16 mouse cellular contexts compared by ENCODE assay signal in the genomic region with DNA sequence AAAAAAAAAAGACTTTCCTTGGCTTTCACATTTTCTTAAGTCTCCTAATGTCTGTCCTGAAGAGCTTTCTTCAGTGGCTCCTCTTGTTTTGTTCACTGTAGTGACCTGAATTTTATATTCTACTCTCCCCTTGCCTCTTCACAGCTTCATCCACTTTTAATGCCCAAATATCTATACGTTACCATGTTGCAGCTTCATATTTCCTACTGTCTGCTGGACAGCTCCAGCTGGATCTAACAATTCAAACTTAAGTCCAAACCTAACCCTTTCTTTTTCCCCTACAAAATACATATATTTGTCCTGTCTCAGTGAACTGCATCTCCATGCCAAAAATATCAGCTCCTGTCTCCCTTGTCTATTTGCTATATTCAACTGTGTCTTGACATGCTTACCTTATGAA. TPM values are rescaled to one million over a fixed set of nuclear protein-coding genes. Genes with fewer than 3 reads are reported as not detected.
A peak's percentile ranks its signal among the peaks of the same experiment; 100 is the strongest.
DNase-seq lines count a peak whose midpoint lies in the region; ATAC-seq and TF ChIP-seq lines count a peak whose summit lies in the region.
"Had no signal": no experiment of that assay in that cellular context is flagged by ENCODE, and none has a peak within 500 bp of the region (broad histone marks: within the 10 kb centered on the region; RNA-seq: fewer than 3 reads in every experiment).

No protein-coding gene starts in this region.

- WGBS in forebrain, postnatal 0 days, result 60% methylated on average over 1 of the region's 1 CpGs
- WGBS in forebrain, embryonic 12.5 days, result 86% methylated on average over 1 of the region's 1 CpGs
- 75% methylated on average over 1 of the region's 1 CpGs for whole genome bisulfite sequencing in neural tube, embryonic 12.5 days
- WGBS in midbrain, embryonic 10.5 days, result 72% methylated on average over 1 of the region's 1 CpGs
- 73% methylated on average over 1 of the region's 1 CpGs for WGBS in neural tube, embryonic 15.5 days
- WGBS in heart, embryonic 12.5 days, result 62% methylated on average over 1 of the region's 1 CpGs

- H3K4me3 ChIP-seq in forebrain, postnatal 0 days (ENCODE audit: low read depth, low read length), result no peak overlapping the region; the same call in 1 of the 2 replicates
- H3K4me3 ChIP-seq in forebrain, embryonic 12.5 days (replicated peaks), result no peak overlapping the region
- no peak overlapping the region for H3K4me3 ChIP-seq in neural tube, embryonic 12.5 days
- no peak overlapping the region for H3K4me3 ChIP-seq in midbrain, embryonic 10.5 days
- H3K4me3 ChIP-seq in neural tube, embryonic 15.5 days (replicated peaks), result no peak overlapping the region
- no peak overlapping the region for H3K4me3 ChIP-seq in heart, embryonic 12.5 days

- TF ChIP-seq CTCF in forebrain, postnatal 0 days (IDR thresholded peaks at IDR 0.05; ENCODE audit: low read depth), result no peak

- DNase-seq in forebrain, postnatal 0 days, result no peak
- DNase-seq in neural tube, embryonic 10.5 days (ENCODE audit: extremely low spot score, low spot score), result no peak
- DNase-seq in midbrain, embryonic 10.5 days (ENCODE audit: low spot score), result no peak
- DNase-seq in T-cell, adult 2 months (ENCODE audit: low spot score), result no peak
- DNase-seq: adrenal gland, postnatal 36 days; B cell, adult 2 months; gastrocnemius, adult 2 months; kidney, adult 2 months; lung, postnatal 14 days; thymus, postnatal 14 days had no signal

- H3K27me3 ChIP-seq in forebrain, postnatal 0 days (ENCODE audit: insufficient read depth, low read length), result no peaks in the 10 kb centered on the region
- H3K27me3 ChIP-seq in forebrain, embryonic 12.5 days, result no peaks in the 10 kb centered on the region
- no peaks in the 10 kb centered on the region for H3K27me3 ChIP-seq in neural tube, embryonic 12.5 days (replicated peaks)
- no peaks in the 10 kb centered on the region for H3K27me3 ChIP-seq in midbrain, embryonic 10.5 days (ENCODE audit: low read depth, poor library complexity, severe bottlenecking)
- no peaks in the 10 kb centered on the region for H3K27me3 ChIP-seq in neural tube, embryonic 15.5 days (replicated peaks)
- H3K27me3 ChIP-seq in heart, embryonic 12.5 days (replicated peaks), result no peaks in the 10 kb centered on the region
- H3K27me3 ChIP-seq: embryonic facial prominence, embryonic 13.5 days had no signal

- 0 out of 2 replicates have a peak overlapping the region, but pooled peaks have one; percentile 97 for H3K9ac ChIP-seq in forebrain, postnatal 0 days
- H3K9ac ChIP-seq in forebrain, embryonic 12.5 days, result no peak overlapping the region
- no peak overlapping the region for H3K9ac ChIP-seq in neural tube, embryonic 12.5 days
- H3K9ac ChIP-seq in neural tube, embryonic 15.5 days (replicated peaks), result no peak overlapping the region
- no peak overlapping the region for H3K9ac ChIP-seq in heart, embryonic 12.5 days

- H3K4me1 ChIP-seq in forebrain, postnatal 0 days (ENCODE audit: insufficient read depth), result peaks cover 25% of the 10 kb centered on the region
- H3K4me1 ChIP-seq in forebrain, embryonic 12.5 days, result peaks cover 38% of the 10 kb centered on the region
- peaks cover 29% of the 10 kb centered on the region for H3K4me1 ChIP-seq in neural tube, embryonic 12.5 days
- H3K4me1 ChIP-seq in midbrain, embryonic 10.5 days, result peaks cover 47% of the 10 kb centered on the region
- peaks cover 35% of the 10 kb centered on the region for H3K4me1 ChIP-seq in neural tube, embryonic 15.5 days
- H3K4me1 ChIP-seq in heart, embryonic 12.5 days (replicated peaks), result peaks cover 33% of the 10 kb centered on the region

- no peaks in the 10 kb centered on the region for H3K36me3 ChIP-seq in forebrain, postnatal 0 days (ENCODE audit: insufficient read depth)
- no peaks in the 10 kb centered on the region for H3K36me3 ChIP-seq in forebrain, embryonic 12.5 days (replicated peaks)
- H3K36me3 ChIP-seq in neural tube, embryonic 12.5 days, result no peaks in the 10 kb centered on the region
- no peaks in the 10 kb centered on the region for H3K36me3 ChIP-seq in midbrain, embryonic 10.5 days
- no peaks in the 10 kb centered on the region for H3K36me3 ChIP-seq in neural tube, embryonic 15.5 days
- H3K36me3 ChIP-seq in heart, embryonic 12.5 days, result no peaks in the 10 kb centered on the region
- H3K36me3 ChIP-seq: embryonic facial prominence, embryonic 13.5 days; forebrain, embryonic 10.5 days had no signal

- no peaks in the 10 kb centered on the region for H3K9me3 ChIP-seq in forebrain, postnatal 0 days (ENCODE audit: low read length)
- no peaks in the 10 kb centered on the region for H3K9me3 ChIP-seq in forebrain, embryonic 12.5 days
- H3K9me3 ChIP-seq in neural tube, embryonic 12.5 days, result no peaks in the 10 kb centered on the region
- no peaks in the 10 kb centered on the region for H3K9me3 ChIP-seq in midbrain, embryonic 10.5 days (replicated peaks)
- no peaks in the 10 kb centered on the region for H3K9me3 ChIP-seq in neural tube, embryonic 15.5 days (replicated peaks)
- H3K9me3 ChIP-seq in heart, embryonic 12.5 days (replicated peaks), result no peaks in the 10 kb centered on the region
- H3K9me3 ChIP-seq: embryonic facial prominence, embryonic 13.5 days; forebrain, embryonic 10.5 days had no signal

- 0 out of 2 replicates have a peak overlapping the region, but pooled peaks have one; percentile 71 for H3K4me2 ChIP-seq in forebrain, postnatal 0 days (ENCODE audit: low read depth)
- H3K4me2 ChIP-seq in forebrain, embryonic 12.5 days, result no peak overlapping the region
- peak overlapping the region; percentile 74; the same call in 1 of the 2 replicates for H3K4me2 ChIP-seq in neural tube, embryonic 12.5 days (replicated peaks)
- peak overlapping the region; percentile 71; the same call in 1 of the 2 replicates for H3K4me2 ChIP-seq in neural tube, embryonic 15.5 days
- H3K4me2 ChIP-seq in heart, embryonic 12.5 days, result no peak overlapping the region

- peak overlapping the region; percentile 97 for H3K27ac ChIP-seq in forebrain, postnatal 0 days (ENCODE audit: low read depth, low read length)
- H3K27ac ChIP-seq in forebrain, embryonic 12.5 days, result no peak overlapping the region
- H3K27ac ChIP-seq in neural tube, embryonic 12.5 days, result 0 out of 2 replicates have a peak overlapping the region, but pooled peaks have one; percentile 93
- H3K27ac ChIP-seq in midbrain, embryonic 10.5 days (replicated peaks), result peak overlapping the region; percentile 100; the same call in 1 of the 2 replicates
- peak overlapping the region; percentile 96 for H3K27ac ChIP-seq in neural tube, embryonic 15.5 days (replicated peaks)
- no peak overlapping the region for H3K27ac ChIP-seq in heart, embryonic 12.5 days (ENCODE audit: poor library complexity, severe bottlenecking)

- ATAC-seq in forebrain, postnatal 0 days, result no peak
- ATAC-seq in forebrain, embryonic 12.5 days (ENCODE audit: low FRiP score), result no peak
- ATAC-seq in neural tube, embryonic 12.5 days (ENCODE audit: low FRiP score, low read depth), result no peak
- no peak for ATAC-seq in neural tube, embryonic 15.5 days (ENCODE audit: low FRiP score)
- no peak for ATAC-seq in heart, embryonic 12.5 days (ENCODE audit: insufficient number of reproducible peaks, low FRiP score)

RNA-seq across cellular contexts. Expression of a gene that starts 1.0 kb away (rescaled TPM):
- total RNA-seq in forebrain, postnatal 0 days (2014; rRNA removed), result 33.2 and 35.7 TPM in 2 replicates
- 4.5 and 4.7 TPM in 2 replicates for polyA plus RNA-seq in forebrain, postnatal 0 days (2015; fragmentation: Nextera tagmentation; extraction: Ambion mirVana)
- polyA plus RNA-seq in forebrain, embryonic 12.5 days (2016; fragmentation: Nextera tagmentation; extraction: Ambion mirVana), result 20.1 and 23.4 TPM in 2 replicates
- polyA plus RNA-seq in neural tube, embryonic 12.5 days (2016; fragmentation: Nextera tagmentation; extraction: Ambion mirVana), result 18.4 and 19.7 TPM in 2 replicates
- 11.9 and 16.3 TPM in 2 replicates for polyA plus RNA-seq in midbrain, embryonic 10.5 days (2016; fragmentation: Nextera tagmentation; extraction: Ambion mirVana)
- polyA plus RNA-seq in neural tube, embryonic 15.5 days (2015; fragmentation: Nextera tagmentation; extraction: Ambion mirVana), result 7.5 and 7.9 TPM in 2 replicates
- 2.5 and 3.0 TPM in 2 replicates for polyA plus RNA-seq in heart, embryonic 12.5 days (2016; fragmentation: Nextera tagmentation; extraction: Ambion mirVana)

RNA-seq across cellular contexts. Expression of a gene that starts 40.0 kb away (rescaled TPM):
- 7.3 and 11.4 TPM in 2 replicates for total RNA-seq in forebrain, postnatal 0 days (2014; rRNA removed)
- 9.6 and 13.2 TPM in 2 replicates for polyA plus RNA-seq in forebrain, postnatal 0 days (2015; fragmentation: Nextera tagmentation; extraction: Ambion mirVana)
- 16.1 and 20.0 TPM in 2 replicates for polyA plus RNA-seq in forebrain, embryonic 12.5 days (2016; fragmentation: Nextera tagmentation; extraction: Ambion mirVana)
- 17.2 and 18.6 TPM in 2 replicates for polyA plus RNA-seq in neural tube, embryonic 12.5 days (2016; fragmentation: Nextera tagmentation; extraction: Ambion mirVana)
- polyA plus RNA-seq in midbrain, embryonic 10.5 days (2016; fragmentation: Nextera tagmentation; extraction: Ambion mirVana), result 13.3 and 15.9 TPM in 2 replicates
- polyA plus RNA-seq in neural tube, embryonic 15.5 days (2015; fragmentation: Nextera tagmentation; extraction: Ambion mirVana), result 15.1 and 17.1 TPM in 2 replicates
- polyA plus RNA-seq in heart, embryonic 12.5 days (2016; fragmentation: Nextera tagmentation; extraction: Ambion mirVana), result 11.4 and 13.2 TPM in 2 replicates

Comparison
In these comparisons a context has a peak if more than half of its experiments do, and no peak if none do; other contexts are left out.
1. H3K27ac ChIP-seq: peak in forebrain, postnatal 0 days (single experiment), neural tube, embryonic 12.5 days (single experiment), midbrain, embryonic 10.5 days (single experiment) and neural tube, embryonic 15.5 days (single experiment); none in forebrain, embryonic 12.5 days (single experiment) and heart, embryonic 12.5 days (single experiment).
2. H3K4me2 ChIP-seq: peak in forebrain, postnatal 0 days (single experiment), neural tube, embryonic 12.5 days (single experiment) and neural tube, embryonic 15.5 days (single experiment); none in forebrain, embryonic 12.5 days (single experiment) and heart, embryonic 12.5 days (single experiment).